Mouse (Mus musculus) ES-E14 (cell line): ENCODE data around the gene Ostf1. TPM values are rescaled to one million over a fixed set of nuclear protein-coding genes. Genes with fewer than 3 reads are reported as not detected.

Experiments used
- DNase-seq: peaks from one replicate; pipeline ENCODE4 v3.0.0-alpha.2; 2013; ENCODE audit warnings: low read depth, low spot score
- H3K27ac ChIP-seq: 2 replicates; pipeline ENCODE4 v1.5.1; 2012; ENCODE audit warnings: low read depth, mild to moderate bottlenecking, low read length, moderate library complexity, mixed read lengths; ENCODE audit not compliant: poor library complexity, insufficient read depth, severe bottlenecking
- H3K36me3 ChIP-seq: 2 replicates; pipeline ENCODE4 v1.6.1; 2012; ENCODE audit warnings: mild to moderate bottlenecking, low read length, moderate library complexity, mixed read lengths; ENCODE audit not compliant: control insufficient read depth, poor library complexity, insufficient read depth, severe bottlenecking
- H3K4me1 ChIP-seq, 2 experiments: fragments of 150-350 bp in 1 of 2; sonication (generic) in 1 of 2; 2 replicates each; pipeline ENCODE4 v1.6.1; 2012; ENCODE audit warnings: low read length in 2 of 2, mild to moderate bottlenecking in 1 of 2, mixed read lengths in 1 of 2; ENCODE audit not compliant: control insufficient read depth in 2 of 2, insufficient read depth in 2 of 2, poor library complexity in 1 of 2
- H3K4me3 ChIP-seq, 2 experiments: fragments of 150-350 bp in 1 of 2; sonication (generic) in 1 of 2; 2 replicates each; pipeline ENCODE4 v1.5.1; 2012; ENCODE audit warnings: low read length in 2 of 2, low read depth in 1 of 2, mild to moderate bottlenecking in 1 of 2, mixed read lengths in 1 of 2; ENCODE audit not compliant: insufficient read depth in 1 of 2, poor library complexity in 1 of 2, severe bottlenecking in 1 of 2
- H3K9ac ChIP-seq: 2 replicates; pipeline ENCODE4 v1.6.1; 2012; ENCODE audit warnings: low read depth, mild to moderate bottlenecking, low read length, mixed read lengths; ENCODE audit not compliant: poor library complexity, insufficient read depth, severe bottlenecking
- H3K9me3 ChIP-seq: fragments of 150-350 bp; sonication (generic); 2 replicates; pipeline ENCODE4 v1.6.1; 2012; ENCODE audit warnings: low read depth, mild to moderate bottlenecking, low read length; ENCODE audit not compliant: control insufficient read depth, insufficient read depth
- CHD2 ChIP-seq: IDR thresholded peaks from 2 replicates; pipeline ENCODE4 v1.6.1; 2014; ENCODE audit warnings: mild to moderate bottlenecking, low read depth, low read length, inconsistent platforms
- HCFC1 ChIP-seq: IDR thresholded peaks from 2 replicates; pipeline ENCODE4 v1.6.1; 2012; ENCODE audit warnings: low read length, inconsistent platforms, borderline replicate concordance; ENCODE audit not compliant: insufficient read depth
- MAFK ChIP-seq: IDR thresholded peaks from 2 replicates; pipeline ENCODE4 v1.6.1; 2014; ENCODE audit warnings: mild to moderate bottlenecking, low read depth, low read length, inconsistent platforms; ENCODE audit not compliant: insufficient read depth
- ZC3H11A ChIP-seq: IDR thresholded peaks from 2 replicates; pipeline ENCODE4 v1.6.1; 2012; ENCODE audit warnings: low read depth, mild to moderate bottlenecking, inconsistent platforms, low read length, borderline replicate concordance
- ZNF384 ChIP-seq: IDR thresholded peaks from 2 replicates; pipeline ENCODE4 v1.6.1; 2012; ENCODE audit warnings: low read depth, low read length, inconsistent platforms
- in situ Hi-C, 2 experiments: fragments of 600-800 bp; cut with MboI; formaldehyde crosslinking; loops; one replicate each; pipeline ENCODE4 v1.15.1; 2025; ENCODE audit warnings: low sequenced_read_pairs in 2 of 2, inconsistent platforms in 1 of 2; ENCODE audit not compliant: unreplicated experiment in 2 of 2
- total RNA-seq: library from RNA; depleted of rRNA; stranded (reverse); fragments of 300-350 nt; gene quantifications from 2 replicates; pipeline ENCODE4 v1.2.3, GENCODE M21; 2012

Ostf1 gene
- total RNA-seq, 1 experiment, result 45.5 TPM

DNA sequence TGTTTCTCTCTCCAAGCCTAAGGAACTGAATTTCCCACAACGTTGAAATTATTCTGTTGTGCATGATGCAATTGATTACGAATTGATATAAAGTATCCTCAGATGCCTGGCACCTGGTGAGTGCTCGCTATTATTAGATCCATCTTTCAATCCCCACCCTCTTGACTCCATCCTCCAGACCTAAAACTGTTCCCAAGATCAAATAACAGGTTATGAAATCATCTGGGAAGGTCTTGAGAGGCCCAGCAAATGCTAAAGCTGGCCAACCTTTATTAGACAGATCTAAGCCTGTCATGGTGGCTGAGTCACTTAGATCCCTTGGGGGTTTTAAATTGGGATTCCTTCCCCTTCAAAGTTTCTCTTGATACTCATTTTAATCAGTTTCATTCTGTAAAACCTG, 28.8 kb upstream of the Ostf1 start:
- no peak overlapping the region for H3K9ac ChIP-seq

DNA sequence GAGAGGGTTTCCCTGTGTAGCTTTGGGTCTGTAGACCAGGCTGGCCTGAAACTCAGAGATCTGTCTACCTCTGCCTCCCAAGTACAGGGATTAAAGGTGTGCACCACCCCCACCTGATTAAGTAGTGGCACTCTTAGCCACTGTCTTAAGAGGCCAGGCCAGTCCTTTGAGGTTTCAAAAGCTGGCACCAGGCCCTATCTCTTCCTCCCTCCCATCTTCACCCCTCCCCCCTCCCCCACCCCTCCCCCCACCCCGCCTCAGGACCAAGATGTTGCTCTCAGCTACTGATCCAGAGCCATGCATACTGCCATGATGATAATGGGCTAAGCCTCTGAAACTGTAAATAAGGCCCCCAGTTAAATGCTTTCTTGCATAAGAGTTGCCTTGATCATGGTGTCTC, 27.7 kb upstream of the Ostf1 start:
- TF ChIP-seq CHD2 (no peak), MAFK (no peak), ZNF384 (no peak), HCFC1 (no peak), ZC3H11A (no peak)
- H3K9me3 ChIP-seq, result no peaks in the 10 kb centered on the region
- in situ Hi-C loops, result no loop called here
- no peak overlapping the region for H3K9ac ChIP-seq
- H3K4me1 ChIP-seq, result peaks cover 0 to 3% of the 10 kb centered on the region in 2 experiments; a peak in 2 of 4 replicates
- H3K36me3 ChIP-seq, result no peaks in the 10 kb centered on the region
- no peak for DNase-seq
- no peak overlapping the region for H3K27ac ChIP-seq
- no peak overlapping the region for H3K4me3 ChIP-seq

More for the DNA sequence above, 28.8 kb upstream of the Ostf1 start:
- Histone ChIP-seq H3K4me1 (peaks cover 0 to 6% of the 10 kb centered on the region in 2 experiments; a peak in 2 of 4 replicates), H3K4me3 (no peak overlapping the region), H3K27ac (no peak overlapping the region), H3K9me3 (no peaks in the 10 kb centered on the region), H3K36me3 (no peaks in the 10 kb centered on the region)
- DNase-seq, result no peak
- TF ChIP-seq ZNF384, result no peak
- no peak for TF ChIP-seq ZC3H11A
- TF ChIP-seq HCFC1, result no peak
- no peak for TF ChIP-seq CHD2
- in situ Hi-C loops, result no loop called here

DNA sequence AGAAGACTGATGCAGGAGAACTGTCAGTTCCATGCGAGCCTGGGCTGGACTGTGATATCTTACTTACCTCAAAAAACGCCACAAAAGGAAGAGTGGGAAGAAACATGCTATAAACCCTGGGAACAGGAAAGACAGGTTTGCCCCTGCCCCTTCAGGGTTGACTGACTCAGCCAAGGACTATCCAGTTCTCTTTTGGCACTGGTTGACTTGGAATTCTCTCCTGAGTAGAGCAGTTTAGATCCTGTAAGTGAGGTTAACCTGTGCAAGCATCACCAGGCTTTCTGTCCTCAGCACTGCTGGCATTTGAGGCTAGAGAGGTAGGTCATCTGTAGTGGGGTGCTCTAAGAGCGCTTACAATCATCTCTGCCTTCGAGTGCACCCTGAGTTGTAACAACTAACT, 26.9 kb upstream of the Ostf1 start:
- no peak overlapping the region for H3K27ac ChIP-seq
- no peak overlapping the region for H3K9ac ChIP-seq
- no peak overlapping the region for H3K4me3 ChIP-seq
- peaks cover 0 to 3% of the 10 kb centered on the region in 2 experiments; a peak in 2 of 4 replicates for H3K4me1 ChIP-seq
- no peak for TF ChIP-seq MAFK
- no peak for TF ChIP-seq CHD2
- no peak for TF ChIP-seq ZNF384
- no peak for TF ChIP-seq ZC3H11A
- TF ChIP-seq HCFC1, result no peak
- H3K9me3 ChIP-seq, result no peaks in the 10 kb centered on the region
- no peaks in the 10 kb centered on the region for H3K36me3 ChIP-seq
- DNase-seq, result no peak
- in situ Hi-C loops, result no loop called here

DNA sequence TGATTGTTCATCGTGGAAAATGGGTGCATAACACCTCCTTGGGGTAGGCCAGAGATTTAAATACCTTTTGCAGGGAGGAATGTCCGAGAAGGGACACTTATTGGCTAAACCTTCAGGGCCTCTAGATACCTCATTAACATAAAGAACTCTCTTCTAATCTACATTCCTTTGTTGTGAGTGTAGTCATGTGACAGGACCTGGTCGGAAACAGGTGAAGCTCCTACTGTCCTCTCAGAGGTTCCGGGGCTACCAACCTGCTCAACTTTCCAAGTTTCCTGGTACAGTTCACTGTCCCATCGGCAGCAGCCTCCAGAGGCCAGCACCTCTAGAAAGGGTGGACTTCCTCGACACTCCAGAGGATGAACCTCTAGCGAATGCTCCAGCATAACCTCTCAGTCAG, 24.4 kb upstream of the Ostf1 start:
- Histone ChIP-seq H3K4me3 (no peak overlapping the region), H3K36me3 (no peaks in the 10 kb centered on the region), H3K4me1 (peaks cover 0 to 3% of the 10 kb centered on the region in 2 experiments; a peak in 2 of 4 replicates), H3K9me3 (no peaks in the 10 kb centered on the region), H3K9ac (no peak overlapping the region), H3K27ac (no peak overlapping the region)
- DNase-seq, result no peak
- in situ Hi-C loops, result no loop called here
- TF ChIP-seq ZC3H11A (no peak), HCFC1 (no peak), MAFK (no peak), CHD2 (no peak), ZNF384 (no peak)

DNA sequence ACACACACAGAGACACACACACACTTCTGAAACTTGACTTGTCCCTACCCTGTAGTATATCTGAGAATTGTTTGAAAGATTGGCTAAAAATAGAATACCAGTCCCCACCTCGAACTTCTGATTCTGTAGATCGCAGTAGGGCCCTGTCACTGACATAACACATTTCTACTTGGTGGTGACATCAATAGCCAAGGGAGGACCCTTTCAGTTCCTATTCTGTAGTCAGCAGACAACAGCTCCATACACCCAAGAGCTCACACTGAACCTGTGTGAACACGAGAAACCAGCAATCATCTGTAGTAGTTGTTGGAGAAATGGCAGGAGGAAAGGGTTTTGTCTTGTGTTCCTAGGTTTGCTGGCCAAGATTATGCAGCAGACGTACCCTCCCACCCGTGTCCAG, 23.4 kb upstream of the Ostf1 start:
- no peak for DNase-seq
- in situ Hi-C loops, result no loop called here
- Histone ChIP-seq H3K27ac (no peak overlapping the region), H3K9me3 (no peaks in the 10 kb centered on the region), H3K4me3 (no peak overlapping the region), H3K4me1 (peaks cover 0 to 3% of the 10 kb centered on the region in 2 experiments; a peak in 2 of 4 replicates), H3K9ac (no peak overlapping the region), H3K36me3 (no peaks in the 10 kb centered on the region)
- TF ChIP-seq CHD2 (no peak), HCFC1 (no peak), MAFK (no peak), ZNF384 (no peak), ZC3H11A (no peak)
